Mouse (Mus musculus): ENCODE measurements around the gene 4930595D18Rik.

The 4930595D18Rik gene

GRCm38 (mm10) chr12:111143005-111143508 lies 41.2 kb downstream of the 4930595D18Rik start:
- intact Hi-C loops (cut with DNase I): no loop called here

GRCm38 (mm10) chr12:111137079-111137478 lies 47.2 kb downstream of the 4930595D18Rik start:
- intact Hi-C loops (cut with DNase I): no loop called here

DNA sequence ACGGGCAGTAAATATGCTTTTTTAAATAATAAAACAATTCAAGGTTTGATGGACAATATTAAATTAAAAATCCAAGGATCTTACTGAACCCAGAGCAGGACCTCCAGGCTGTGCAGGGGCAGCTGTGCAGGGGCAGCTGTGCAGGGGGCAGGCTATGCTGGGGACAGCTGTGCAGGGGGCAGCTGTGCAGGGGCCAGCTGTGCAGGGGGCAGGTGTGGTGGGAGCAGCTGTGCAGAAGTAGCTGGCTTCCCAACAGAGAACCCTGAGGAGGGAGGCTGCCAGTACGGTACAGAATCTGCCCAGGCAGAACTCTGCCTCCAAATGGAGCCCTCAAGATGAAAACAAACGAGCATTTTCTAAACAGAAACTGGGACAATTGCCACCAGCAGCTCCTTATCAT lies 48.3 kb downstream of the 4930595D18Rik start:
- intact Hi-C loops (cut with DNase I): no loop called here

DNA sequence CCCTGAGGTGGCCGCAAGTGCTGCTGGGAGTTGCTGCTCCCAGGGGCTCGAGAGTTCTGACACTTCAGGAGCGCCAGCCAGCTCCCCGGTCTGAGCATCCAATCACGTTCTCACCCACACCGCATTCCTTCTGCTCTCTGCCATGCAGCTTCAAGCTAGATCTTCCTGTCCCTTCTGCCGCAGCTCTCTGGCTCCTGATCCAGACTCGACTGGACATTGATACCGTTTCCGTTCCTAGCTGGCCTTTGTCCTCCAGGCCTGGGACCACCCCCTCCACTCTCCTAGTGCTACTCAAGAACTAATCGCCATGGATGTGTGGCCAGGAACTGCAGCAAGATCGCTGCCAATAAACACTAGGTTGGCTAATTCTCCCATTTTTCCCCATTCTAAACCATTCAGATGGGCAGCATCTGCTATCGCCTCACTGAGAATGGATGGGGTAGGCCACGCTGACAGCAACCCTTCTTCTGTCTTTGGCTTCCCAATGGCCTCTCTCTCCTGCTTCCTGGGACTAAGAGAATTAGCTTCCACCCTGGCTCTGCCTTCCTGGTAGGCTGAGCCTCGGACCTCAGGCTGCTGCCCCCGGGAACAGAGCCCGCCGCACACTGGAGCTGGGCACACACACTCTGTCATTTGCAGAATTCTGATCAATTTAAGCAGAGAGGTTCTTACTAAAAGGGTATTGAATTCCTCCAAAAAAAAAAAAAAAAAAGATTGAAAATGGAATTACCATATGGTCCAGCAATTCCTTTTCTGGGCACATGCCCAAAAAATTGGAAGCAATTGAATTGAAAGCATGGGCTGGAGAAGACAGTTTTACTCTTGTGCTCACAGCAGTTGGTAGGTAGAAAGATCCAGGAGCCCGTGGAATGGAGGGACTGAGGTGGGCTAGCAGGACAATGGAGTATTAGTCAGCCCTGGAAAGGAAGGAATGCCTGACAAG lies 49.2 kb downstream of the 4930595D18Rik start:
- intact Hi-C loops (cut with DNase I): no loop called here

DNA sequence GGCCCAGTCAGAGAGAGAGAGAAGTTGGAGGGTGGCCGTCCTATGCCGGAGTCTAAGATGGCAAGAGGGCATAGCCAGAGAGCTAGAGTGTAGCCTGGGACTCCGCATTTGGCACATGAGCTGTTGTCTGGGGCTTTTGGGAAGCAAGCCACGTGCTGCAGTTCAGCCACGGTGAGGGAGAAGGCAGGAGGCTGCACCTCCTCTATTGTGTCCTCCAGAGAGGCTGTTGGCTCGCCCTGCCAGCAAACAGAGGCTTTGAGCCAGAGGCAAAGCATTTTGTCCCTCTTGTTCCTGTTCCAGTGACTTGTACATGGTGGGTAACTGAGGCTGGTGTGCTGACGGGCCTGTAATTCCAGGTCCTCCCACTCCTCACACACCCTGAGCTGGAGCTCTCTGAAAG lies 50.1 kb downstream of the 4930595D18Rik start:
- intact Hi-C loops (cut with DNase I): no loop called here

- intact Hi-C loops (cut with DNase I): loop anchor here (5.0 kb wide), 1 partner anchor 33 kb away; no protein-coding TSS in a partner anchor
Observed at GRCm38 (mm10) chr12:111125666-111126065, 58.6 kb downstream of the 4930595D18Rik start.

DNA sequence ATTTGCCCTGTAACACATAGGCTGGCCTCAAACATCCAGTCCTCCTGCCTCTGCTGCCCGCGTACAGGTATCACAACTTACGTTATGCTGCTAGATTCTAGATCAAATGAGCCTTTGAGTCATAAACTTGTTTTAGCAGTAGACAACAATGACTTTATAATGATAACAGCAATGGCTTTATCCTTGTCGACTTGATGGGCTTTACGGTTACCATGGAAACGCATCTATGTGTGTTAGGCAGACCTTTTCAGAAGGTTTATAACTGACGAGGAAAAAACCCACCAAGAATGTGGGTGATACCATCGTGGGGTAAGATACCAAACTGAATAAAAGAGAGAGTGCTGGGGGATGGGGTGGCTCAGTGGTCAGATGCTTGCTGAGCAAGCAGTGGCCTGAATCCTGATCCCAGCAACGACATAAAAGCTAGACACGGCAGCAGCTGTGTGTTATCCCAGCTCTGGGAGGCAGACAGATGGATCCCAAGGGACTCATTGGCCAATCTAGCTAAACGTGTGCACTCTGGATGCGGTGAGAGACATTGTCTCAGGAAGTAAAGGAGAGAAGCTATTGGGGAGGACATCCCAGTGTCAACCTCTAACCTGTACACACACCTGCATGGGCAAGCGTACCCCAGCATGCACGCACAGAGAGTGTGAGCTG lies 59.6 kb downstream of the 4930595D18Rik start:
- intact Hi-C loops (cut with DNase I): loop anchor here (5.0 kb wide), 1 partner anchor 32 kb away; no protein-coding TSS in a partner anchor

DNA sequence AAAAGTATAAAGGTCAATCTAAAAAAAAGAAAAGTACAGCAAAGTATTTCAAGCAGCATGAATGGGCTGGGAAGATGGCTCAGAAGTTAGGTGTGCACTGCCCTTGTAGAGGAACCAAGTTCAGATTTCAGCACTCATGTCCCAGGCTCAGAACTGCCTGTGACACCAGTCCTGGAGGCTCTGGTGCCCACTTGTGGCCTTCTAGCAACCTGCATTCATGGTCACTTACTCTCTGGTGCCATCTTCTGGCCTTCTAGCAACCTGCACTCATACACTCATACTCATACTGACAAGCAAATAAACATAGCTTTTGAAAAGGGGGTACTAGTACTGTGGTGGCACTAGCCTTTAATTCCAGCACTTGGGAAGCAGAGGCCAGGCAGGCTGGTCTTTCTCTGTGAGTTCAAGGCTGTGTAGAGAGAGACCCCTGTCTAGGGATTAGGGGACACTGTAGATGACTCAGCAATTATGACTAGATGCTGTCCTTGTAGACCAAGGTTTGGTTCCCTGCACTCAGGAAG lies 61.9 kb downstream of the 4930595D18Rik start:
- intact Hi-C loops (cut with DNase I): no loop called here

- intact Hi-C loops (cut with DNase I): no loop called here
Observed at GRCm38 (mm10) chr12:111120976-111121645, 63.2 kb downstream of the 4930595D18Rik start.

DNA sequence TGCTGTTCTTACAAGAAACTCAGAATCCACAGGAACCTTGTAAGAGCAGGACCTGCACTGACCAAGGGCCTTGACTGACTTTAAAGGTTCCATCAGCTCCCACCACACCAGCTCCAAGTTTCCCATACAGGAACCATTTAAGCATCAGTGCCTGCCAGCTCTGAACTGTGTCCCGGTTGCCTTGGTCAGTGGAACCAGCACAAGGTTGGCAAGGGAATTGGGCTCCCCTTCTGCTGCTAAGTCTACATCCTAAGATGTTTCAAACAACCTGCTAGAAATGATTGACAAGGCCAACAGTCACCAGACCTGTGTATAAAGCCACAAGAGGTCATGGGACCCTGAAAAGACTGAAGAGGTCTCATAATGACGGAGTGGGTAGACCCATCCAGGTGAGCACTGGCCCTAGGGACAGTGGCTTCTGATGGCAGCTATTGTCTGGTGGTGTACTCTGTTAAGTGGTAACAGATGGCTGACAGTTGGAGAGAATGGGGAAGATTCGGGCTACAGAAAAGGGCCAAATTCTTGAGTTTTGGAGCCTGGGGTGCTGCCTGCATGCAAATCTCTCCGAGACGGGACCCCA lies 64.7 kb downstream of the 4930595D18Rik start:
- intact Hi-C loops (cut with DNase I): no loop called here

GRCm38 (mm10) chr12:111114593-111114992 lies 69.7 kb downstream of the 4930595D18Rik start:
- intact Hi-C loops (cut with DNase I): no loop called here

DNA sequence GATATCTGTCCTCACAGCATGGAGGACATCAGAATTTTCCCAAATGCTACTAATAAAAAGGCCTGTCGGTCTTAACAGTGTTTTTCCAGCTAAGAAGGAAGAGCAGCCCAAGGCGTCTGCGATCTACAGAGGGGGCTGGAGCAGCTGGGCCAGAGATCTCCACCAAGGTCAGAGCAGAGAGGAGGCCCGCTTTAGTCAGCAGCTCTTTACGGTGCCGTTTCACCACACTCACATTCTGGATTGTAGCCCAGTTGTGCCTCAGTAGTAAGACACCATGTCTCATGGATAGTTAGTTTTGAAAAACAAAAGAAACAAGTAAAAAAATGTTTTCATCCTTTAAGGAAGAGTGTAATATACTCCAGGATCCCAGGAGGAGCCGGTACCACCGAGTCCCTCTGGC lies 73.1 kb downstream of the 4930595D18Rik start:
- intact Hi-C loops (cut with DNase I): no loop called here
